Comparison of ENCODE assay signal across 12 mouse cellular contexts in genomic region chr8:8258231-8258638, GRCm38 (mm10).
DNase-seq lines count a peak whose midpoint lies in the region; ATAC-seq and TF ChIP-seq lines count a peak whose summit lies in the region.
"Had no signal": no experiment of that assay in that cellular context is flagged by ENCODE, and none has a peak within 500 bp of the region (broad histone marks: within the 10 kb centered on the region; RNA-seq: fewer than 3 reads in every experiment).

No protein-coding gene starts in this region.

- peak; percentile 2 to 10 for DNase-seq in urinary bladder, adult 18-20 months (ENCODE audit: low spot score in 2 of 2)
- no peak for DNase-seq in urinary bladder, adult 2 months (ENCODE audit: low spot score)
- DNase-seq in limb, embryonic 14.5 days (ENCODE audit: low spot score), result no peak
- peak; percentile 51 for DNase-seq in retina, embryonic 14.5 days (ENCODE audit: low spot score)
- no peak for DNase-seq in spleen, postnatal 36 days (ENCODE audit: low spot score in 2 of 2)
- no peak for DNase-seq in right cerebral cortex, postnatal 14 days
- DNase-seq in cerebellum, adult 8-10 months, result no peak
- DNase-seq: adrenal gland, postnatal 36 days; lung, postnatal 14 days had no signal

- no peak overlapping the region for H3K27ac ChIP-seq in forebrain, embryonic 12.5 days
- no peak overlapping the region for H3K27ac ChIP-seq in limb, embryonic 14.5 days (replicated peaks; ENCODE audit: low read depth, low read length)
- H3K27ac ChIP-seq: left cerebral cortex, adult 2 months; stomach, embryonic 15.5 days had no signal

- no peaks in the 10 kb centered on the region for H3K9me3 ChIP-seq in forebrain, embryonic 12.5 days
- 0 out of 2 replicates have a peak, but pooled peaks cover under 1% of the 10 kb centered on the region for H3K9me3 ChIP-seq in limb, embryonic 14.5 days (ENCODE audit: control insufficient read depth, low read length)
- H3K9me3 ChIP-seq: stomach, embryonic 15.5 days had no signal

- H3K36me3 ChIP-seq in forebrain, embryonic 12.5 days (replicated peaks), result no peaks in the 10 kb centered on the region
- H3K36me3 ChIP-seq in limb, embryonic 14.5 days (ENCODE audit: control insufficient read depth, insufficient read depth, low read length), result no peaks in the 10 kb centered on the region
- H3K36me3 ChIP-seq: stomach, embryonic 15.5 days had no signal

- ATAC-seq in forebrain, embryonic 12.5 days (ENCODE audit: low FRiP score), result no peak
- ATAC-seq in limb, embryonic 14.5 days (ENCODE audit: low FRiP score, low read depth), result peak; percentile 79

- H3K27me3 ChIP-seq in forebrain, embryonic 12.5 days, result peaks cover 15% of the 10 kb centered on the region; the same call in 1 of the 2 replicates
- no peaks in the 10 kb centered on the region for H3K27me3 ChIP-seq in limb, embryonic 14.5 days (ENCODE audit: control insufficient read depth, insufficient read depth, low read length)
- H3K27me3 ChIP-seq: stomach, embryonic 15.5 days had no signal

- H3K4me2 ChIP-seq in forebrain, embryonic 12.5 days, result peak overlapping the region; percentile 34
- no peak overlapping the region for H3K4me2 ChIP-seq in limb, embryonic 14.5 days (replicated peaks; ENCODE audit: low read depth, low read length, severe bottlenecking)
- H3K4me2 ChIP-seq: stomach, embryonic 15.5 days had no signal

- H3K9ac ChIP-seq in forebrain, embryonic 12.5 days, result no peak overlapping the region
- no peak overlapping the region for H3K9ac ChIP-seq in limb, embryonic 14.5 days (ENCODE audit: low read depth, low read length, severe bottlenecking)
- H3K9ac ChIP-seq: stomach, embryonic 15.5 days had no signal

- peaks cover 9% of the 10 kb centered on the region for H3K4me1 ChIP-seq in forebrain, embryonic 12.5 days
- 0 out of 2 replicates have a peak, but pooled peaks cover 6% of the 10 kb centered on the region for H3K4me1 ChIP-seq in limb, embryonic 14.5 days (ENCODE audit: control insufficient read depth, insufficient read depth, low read length)
- H3K4me1 ChIP-seq: stomach, embryonic 15.5 days had no signal

- WGBS in forebrain, embryonic 12.5 days, result 2% methylated on average over 9 of the region's 9 CpGs
- WGBS in limb, embryonic 14.5 days, result 18% methylated on average over 9 of the region's 9 CpGs

- no peak for TF ChIP-seq POLR2A in limb, embryonic 14.5 days (IDR thresholded peaks at IDR 0.05; ENCODE audit: borderline replicate concordance, extremely low read depth, insufficient read depth, insufficient read length)

- H3K4me3 ChIP-seq in forebrain, embryonic 12.5 days (replicated peaks), result no peak overlapping the region
- no peak overlapping the region for H3K4me3 ChIP-seq in limb, embryonic 14.5 days (replicated peaks; ENCODE audit: low read length)
- H3K4me3 ChIP-seq: left cerebral cortex, adult 2 months; stomach, embryonic 15.5 days had no signal

Comparison
In these comparisons a context has a peak if more than half of its experiments do, and no peak if none do; other contexts are left out.
1. DNase-seq: peak in urinary bladder, adult 18-20 months (2 of 2) and retina, embryonic 14.5 days (single experiment); none in urinary bladder, adult 2 months (single experiment), limb, embryonic 14.5 days (single experiment), spleen, postnatal 36 days (0 of 2), right cerebral cortex, postnatal 14 days (single experiment) and cerebellum, adult 8-10 months (single experiment).